Mouse (Mus musculus): ENCODE measurements around the gene Sh3rf1.

The Sh3rf1 gene

DNA sequence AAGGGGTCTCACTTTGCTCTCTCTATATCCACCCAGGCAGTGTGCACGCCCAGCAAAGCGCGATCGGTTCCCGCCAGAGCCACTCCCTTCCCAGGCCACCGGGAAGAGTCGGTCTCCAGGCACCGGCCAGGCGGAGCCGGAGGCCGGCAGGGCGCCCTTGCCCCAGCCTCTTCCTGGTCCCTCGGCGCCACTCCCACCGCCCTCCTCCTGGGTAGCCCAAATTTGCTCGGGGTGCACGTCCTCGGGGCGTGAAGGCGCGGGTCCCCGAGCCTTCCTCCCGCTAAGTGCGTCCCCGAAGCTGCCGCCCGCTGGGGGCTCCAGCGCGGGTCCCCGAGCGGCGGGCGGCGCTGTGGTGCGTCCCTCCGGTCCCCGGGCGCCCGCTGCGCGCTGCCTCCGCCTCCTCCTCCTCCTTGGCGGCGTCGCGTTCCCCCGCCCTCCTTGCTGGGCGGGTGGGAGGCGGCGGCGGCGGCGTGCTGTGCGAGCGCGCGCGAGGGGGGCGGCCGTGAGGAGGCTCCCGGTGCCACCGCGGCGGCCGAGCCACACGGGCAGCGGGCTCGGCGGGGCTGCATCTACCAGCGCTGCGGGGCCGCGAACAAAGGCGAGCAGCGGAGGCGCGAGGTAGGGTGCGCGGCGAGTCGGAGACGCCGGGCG is at the start of gene Sh3rf1:
Gene Sh3rf1, plus strand, starts transcription at position 144 of the 651 bp plus-strand sequence.
- peak; percentile 80 for DNase-seq

GRCm38 (mm10) chr8:61173921-61174492 is 49.7 kb upstream of the Sh3rf1 start:
- DNase-seq, result no peak

- DNase-seq, result no peak
Observed at GRCm38 (mm10) chr8:61175876-61176275, 47.8 kb upstream of the Sh3rf1 start.

DNA sequence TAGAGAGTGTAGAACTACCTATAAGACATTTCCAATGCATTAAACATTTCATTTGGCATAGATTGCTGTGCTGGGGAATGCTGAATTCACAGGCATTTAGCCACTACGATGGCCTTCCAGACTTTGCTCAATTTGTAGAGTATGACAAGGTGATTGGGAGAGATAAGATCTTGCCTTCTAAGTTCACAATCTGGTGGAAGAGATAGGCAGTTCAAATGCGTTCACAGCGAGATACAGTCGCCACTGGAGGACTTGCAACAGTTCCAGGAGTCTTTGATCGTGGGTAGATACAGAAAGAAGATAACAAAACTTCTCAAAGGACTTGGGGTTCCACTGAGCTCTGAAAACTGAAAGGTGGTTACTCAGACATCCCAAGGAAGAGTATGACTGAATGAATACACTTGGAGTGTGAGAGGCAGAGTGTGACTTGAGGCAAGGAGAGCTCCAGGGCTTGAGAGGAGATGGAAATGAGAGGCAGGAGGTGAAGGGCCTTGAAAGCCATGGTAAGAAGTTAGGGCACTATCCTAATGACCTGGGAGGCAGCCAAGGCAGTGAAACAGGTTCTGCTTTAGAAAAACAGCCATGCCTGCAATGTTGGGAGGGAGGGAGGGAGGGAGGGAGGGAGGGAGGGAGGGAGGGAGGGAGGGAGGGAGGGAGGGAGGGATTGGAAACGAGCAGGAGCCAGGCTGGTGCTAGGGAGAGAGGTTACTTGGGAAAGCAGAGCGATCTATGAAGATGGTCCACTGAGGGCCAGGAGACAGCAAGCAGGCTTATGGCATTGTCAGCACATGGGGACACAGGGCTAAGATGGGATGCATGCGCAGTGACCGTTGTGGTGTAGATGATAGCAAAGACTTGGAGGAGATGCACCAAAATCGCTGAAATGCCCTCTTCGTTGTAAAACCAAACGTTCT is 45.7 kb upstream of the Sh3rf1 start:
- peak; percentile 43 for DNase-seq

GRCm38 (mm10) chr8:61178594-61179140 is 45.0 kb upstream of the Sh3rf1 start:
- no peak for DNase-seq

DNA sequence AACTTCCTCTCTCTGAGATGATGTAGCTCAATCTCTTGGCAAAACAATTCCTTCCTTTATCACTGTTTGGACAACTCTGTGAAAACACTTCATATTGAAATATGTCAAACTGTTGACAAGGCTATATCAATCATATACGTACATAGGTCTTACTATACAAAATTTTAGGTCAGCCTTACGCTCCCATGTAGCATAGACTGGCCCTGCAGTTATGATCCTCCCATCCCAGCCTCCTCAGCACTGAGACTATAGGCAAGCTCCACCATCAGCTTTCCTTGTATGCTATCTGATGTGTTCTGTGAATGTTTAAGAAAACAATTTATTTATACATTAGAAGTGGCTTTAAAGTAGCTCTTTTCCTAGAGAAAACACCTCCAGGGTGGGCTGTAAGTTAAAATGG is 42.1 kb upstream of the Sh3rf1 start:
- DNase-seq, result no peak

DNA sequence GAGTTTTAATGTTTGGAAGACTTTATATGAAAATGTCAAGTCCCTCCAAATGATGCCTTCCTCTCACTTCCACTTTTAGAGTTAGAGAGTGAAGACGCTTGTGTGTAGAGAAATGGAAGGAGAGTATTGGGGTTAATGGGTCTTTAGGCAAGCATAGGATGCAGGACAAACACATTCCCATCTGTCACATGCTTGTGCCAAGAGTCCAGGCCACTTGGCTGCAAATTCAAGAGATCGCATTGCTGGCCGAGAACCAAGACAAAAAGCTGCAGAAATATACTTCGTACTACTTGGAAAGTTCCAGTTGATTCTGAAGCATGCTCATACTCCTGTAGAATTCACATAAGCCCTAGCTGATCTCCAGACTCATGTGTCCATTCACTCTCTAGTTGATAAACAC is 41.7 kb upstream of the Sh3rf1 start:
- DNase-seq, result no peak

DNA sequence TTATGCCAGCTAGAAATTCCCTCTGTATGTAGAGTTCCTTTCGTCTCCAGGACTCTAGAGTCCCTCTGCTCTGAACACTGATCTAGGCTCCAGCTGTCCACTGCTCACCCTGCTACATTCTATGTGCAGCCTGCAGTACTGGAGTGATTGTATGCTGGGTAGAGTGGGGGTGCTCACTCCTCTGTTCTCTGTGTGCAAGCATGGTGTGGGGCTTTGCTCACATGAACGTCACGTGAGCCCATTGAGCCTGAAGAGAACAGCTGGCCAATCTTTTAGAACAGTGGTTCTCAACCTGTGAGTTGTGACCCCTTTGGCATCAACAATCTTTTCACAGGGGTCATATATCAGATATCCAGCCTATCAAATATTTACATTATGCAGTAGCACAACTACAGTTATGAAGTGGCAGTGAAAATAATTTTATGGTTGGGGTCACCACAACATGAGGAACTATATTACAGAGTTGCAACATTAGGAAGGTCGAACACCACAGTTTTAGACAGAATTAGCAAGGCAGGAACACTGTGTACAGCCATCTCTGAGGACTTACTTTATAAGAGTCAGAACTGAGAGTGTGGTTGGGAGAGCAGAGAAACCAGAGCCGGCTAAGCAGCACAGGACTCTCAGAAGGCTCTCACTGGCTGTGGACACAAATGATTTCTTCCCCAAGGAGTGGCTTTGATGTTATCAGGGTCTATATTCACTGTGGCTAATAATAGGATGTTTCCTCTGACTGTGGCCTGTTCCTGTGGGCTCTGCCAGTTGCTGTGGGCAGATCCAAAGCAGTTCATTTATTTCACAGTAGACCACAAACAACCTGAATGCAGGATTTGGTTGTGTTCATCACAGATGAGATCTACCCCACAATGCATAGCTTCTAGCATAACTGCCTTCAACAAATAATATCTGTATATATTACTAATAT is 38.1 kb upstream of the Sh3rf1 start:
- no peak for DNase-seq

- no peak for DNase-seq
Observed at GRCm38 (mm10) chr8:61194306-61194925, 29.3 kb upstream of the Sh3rf1 start.

GRCm38 (mm10) chr8:61200254-61200887 is 23.3 kb upstream of the Sh3rf1 start:
- no peak for DNase-seq

DNA sequence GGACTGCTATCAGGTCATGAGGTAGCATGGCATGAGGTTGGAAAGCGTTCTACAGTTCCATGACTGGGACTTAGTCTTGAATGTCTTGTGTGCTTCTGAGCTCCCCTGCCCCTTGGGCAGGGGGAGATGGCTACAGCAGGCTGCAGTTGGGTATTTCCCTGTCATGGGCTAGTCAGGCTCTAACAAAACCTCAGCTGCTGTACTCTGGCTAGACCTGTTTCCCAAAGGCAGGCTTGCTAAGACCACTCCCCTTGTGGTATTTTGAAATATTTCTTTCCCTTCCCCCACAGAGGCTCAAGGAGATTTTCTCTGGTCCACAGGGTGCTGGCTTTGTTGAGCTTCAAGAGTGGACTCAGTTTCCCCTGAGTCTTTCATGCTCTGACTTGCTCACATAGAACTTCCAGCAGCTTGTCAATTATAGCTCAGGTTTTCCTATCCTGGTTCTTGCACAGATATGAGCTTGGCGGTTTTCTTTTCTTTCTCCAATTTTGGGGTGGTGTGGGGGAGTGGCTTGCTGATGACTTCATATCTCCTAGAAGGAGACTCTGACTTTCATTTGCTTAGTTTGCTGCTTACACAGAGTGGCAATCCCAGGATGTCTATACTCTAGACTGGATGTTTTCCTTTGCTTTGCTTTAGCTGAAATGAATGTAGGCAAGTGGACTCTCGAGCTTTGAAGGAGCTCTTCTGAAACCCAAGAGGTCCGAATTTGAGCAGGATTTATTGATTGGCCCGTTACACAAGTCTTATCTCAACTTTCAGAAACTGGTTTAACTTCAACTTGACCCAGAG is 20.4 kb upstream of the Sh3rf1 start:
- no peak for DNase-seq

DNA sequence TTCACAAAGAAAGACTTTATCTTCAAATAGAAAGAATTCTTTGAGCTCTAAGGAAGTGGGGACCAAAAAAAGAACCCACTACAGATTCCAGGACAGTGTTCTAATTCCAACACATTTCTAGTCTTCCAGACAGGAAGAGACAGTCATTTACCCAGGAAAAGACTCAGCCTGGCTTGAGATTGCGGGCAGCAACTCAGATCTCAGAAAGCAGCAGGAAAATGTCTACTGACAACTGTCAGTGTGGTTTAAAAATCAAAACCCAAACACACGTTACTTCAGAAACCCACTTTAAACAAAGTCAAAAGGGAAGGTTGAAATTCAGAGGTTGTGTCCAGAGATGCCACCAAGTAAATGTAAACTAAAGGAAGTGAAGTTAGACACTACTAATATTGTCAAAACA is 16.8 kb upstream of the Sh3rf1 start:
- no peak for DNase-seq

- DNase-seq, result no peak
Observed at GRCm38 (mm10) chr8:61207636-61208035, 16.0 kb upstream of the Sh3rf1 start.

- DNase-seq, result no peak
Observed at GRCm38 (mm10) chr8:61208719-61209118, 15.0 kb upstream of the Sh3rf1 start.

DNA sequence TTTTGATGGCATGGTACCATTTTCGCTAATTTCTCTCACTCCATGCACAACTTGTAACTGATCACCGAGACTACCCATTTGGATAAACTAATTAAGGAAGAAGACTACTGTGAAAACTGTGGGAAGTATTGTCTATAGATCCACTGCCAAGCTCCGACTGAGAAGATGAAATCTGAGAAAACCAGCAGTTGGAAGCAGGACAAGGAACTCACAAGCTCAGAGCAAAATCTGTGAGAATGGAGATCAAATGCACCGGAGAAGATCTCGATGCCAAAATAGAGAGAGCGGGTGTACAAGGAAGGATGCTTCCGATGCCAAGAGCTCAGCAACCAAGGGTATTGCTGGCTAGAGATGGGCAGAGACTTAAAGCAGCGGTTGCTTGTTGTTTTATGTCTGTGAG is 12.8 kb upstream of the Sh3rf1 start:
- no peak for DNase-seq

DNA sequence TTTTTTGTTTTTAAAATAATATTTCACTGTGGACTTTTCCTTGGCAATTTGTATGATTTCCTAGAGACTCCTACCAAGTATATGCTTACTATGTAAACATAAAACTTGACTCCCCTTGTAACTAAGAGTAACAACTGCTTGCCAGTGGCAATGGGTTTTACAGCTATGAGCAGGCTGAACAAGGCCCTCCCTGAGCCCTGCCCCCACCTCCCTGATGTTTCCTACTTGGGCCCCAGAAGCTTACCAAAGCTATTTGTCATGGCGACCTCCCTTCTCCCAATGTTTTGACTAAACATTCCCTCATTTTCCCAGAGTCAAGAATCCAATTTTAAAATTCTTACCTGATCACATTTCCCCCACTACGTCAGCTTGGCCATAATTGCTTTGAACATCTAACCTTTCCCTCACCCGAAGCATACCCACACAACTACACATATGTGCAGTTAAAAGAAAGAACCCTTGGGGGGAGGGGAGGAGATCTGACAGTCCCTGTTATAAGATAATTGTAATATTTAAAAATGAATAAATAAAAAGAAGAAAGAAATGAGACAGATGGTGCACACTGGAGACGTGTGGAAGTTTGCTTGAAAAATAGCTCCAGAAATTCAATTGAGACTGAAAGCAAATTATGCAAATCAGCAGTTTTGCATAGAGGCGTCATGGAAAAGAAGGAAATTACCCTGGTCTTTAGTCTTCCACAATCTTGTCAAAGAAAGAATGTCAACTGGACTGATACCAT is 8.4 kb upstream of the Sh3rf1 start:
- DNase-seq, result no peak

DNA sequence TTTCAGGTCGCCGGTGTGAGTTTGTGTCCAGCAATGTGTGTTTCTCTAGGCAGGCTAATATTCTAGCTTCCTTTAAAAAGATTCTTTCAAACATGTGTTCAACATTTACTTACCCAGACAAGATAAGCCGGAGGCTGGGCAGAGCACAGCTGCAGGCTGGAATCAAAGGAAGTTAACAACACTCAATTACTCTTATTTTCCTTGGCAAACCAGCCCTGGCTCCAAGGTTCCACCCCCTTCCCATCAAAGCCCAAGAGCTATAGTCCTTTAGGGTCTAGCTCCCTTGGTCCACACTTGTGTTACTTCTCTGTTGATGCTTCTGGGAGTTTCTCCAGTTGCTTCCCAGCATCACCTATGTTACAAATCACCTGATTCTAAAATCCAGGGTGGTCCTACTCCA is 6.7 kb upstream of the Sh3rf1 start:
- DNase-seq, result no peak

DNA sequence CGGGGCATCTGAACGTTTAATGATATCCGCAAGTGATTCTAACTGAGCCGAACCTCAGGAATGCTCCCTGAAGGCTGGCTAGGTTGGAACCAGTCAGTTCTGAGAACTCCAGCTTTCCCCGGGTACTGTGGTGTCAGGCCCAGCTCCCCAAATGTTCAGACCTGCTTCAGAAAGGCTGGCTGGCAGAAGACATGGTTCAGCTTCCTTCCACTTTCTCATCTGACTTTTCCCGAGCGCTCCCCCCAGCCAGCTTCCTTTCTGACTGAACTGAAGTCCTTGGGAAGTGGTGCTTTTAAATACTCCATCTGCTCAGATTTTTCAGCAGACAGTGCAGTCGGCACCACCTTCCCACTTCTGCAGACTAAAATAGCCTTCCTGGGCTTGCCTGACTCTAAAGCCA is 6.2 kb upstream of the Sh3rf1 start:
- no peak for DNase-seq

DNA sequence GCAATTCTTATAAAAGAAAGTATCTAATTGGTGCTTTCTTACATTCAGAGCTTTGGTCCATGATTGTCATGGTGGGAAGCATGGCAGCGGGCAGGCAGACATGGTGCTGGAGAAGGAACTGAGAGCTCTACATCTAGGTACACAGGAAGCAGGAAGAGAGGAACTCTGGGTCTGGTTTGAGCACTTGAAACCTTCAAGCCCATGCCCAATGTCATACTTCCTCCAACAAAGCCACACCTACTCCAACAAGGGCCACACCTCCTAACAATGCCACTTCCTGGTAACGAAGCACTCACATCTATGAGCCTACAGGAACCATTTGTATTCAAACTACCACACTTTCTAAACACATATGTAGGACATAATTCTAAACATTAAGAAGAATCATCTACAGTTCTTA is 5.2 kb upstream of the Sh3rf1 start:
- DNase-seq, result no peak

DNA sequence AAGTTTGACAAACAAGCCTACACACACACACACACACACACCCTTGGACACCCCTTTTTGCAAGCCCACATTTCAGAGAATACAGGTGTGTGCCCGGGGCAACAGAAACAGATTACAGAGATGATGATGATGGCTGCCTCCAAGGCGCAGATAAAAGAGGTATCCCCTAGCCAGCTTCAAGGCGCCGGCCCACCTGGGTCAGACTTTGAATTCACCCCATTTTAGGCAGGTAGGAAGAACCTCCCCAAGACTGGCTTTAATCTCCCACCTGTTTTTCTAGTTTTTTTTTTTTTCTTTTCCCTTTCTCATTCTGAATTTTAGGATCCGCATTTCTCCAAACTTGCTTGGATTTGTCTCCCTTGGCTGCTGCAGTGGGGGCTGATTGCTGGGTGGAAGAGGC is 389 bp upstream of the Sh3rf1 start:
- no peak for DNase-seq
